Mouse (Mus musculus) heart, postnatal 14 days (tissue): ENCODE measurements around the gene Hes6. TPM values are rescaled to one million over a fixed set of nuclear protein-coding genes. Genes with fewer than 3 reads are reported as not detected.

Source experiments
- DNase-seq, 2 experiments: peaks; one replicate each; pipeline ENCODE4 v3.0.0; 2021 to 2022
- intact Hi-C: fragments of 180-260 bp; cut with DNase I; formaldehyde crosslinking; loops from one replicate; pipeline ENCODE4 v1.15.1; 2025
- total RNA-seq, 2 experiments: library from RNA; stranded (reverse); gene quantifications; 2 replicates each; pipeline ENCODE4 v1.2.3; 2021

Gene Hes6
- total RNA-seq, 2 experiments from 2014 or later, result 16.8 to 20.1 TPM

- intact Hi-C loops, result no loop called here
- no peak for DNase-seq
Observed at GRCm38 (mm10) chr1:91412286-91413029, 1.4 kb downstream of the Hes6 start.

- DNase-seq, result no peak
- intact Hi-C loops, result no loop called here
Observed at GRCm38 (mm10) chr1:91411631-91412285, 2.1 kb downstream of the Hes6 start.

- no peak for DNase-seq
- intact Hi-C loops, result no loop called here
Observed at GRCm38 (mm10) chr1:91407819-91408218, 6.0 kb downstream of the Hes6 start.

DNA sequence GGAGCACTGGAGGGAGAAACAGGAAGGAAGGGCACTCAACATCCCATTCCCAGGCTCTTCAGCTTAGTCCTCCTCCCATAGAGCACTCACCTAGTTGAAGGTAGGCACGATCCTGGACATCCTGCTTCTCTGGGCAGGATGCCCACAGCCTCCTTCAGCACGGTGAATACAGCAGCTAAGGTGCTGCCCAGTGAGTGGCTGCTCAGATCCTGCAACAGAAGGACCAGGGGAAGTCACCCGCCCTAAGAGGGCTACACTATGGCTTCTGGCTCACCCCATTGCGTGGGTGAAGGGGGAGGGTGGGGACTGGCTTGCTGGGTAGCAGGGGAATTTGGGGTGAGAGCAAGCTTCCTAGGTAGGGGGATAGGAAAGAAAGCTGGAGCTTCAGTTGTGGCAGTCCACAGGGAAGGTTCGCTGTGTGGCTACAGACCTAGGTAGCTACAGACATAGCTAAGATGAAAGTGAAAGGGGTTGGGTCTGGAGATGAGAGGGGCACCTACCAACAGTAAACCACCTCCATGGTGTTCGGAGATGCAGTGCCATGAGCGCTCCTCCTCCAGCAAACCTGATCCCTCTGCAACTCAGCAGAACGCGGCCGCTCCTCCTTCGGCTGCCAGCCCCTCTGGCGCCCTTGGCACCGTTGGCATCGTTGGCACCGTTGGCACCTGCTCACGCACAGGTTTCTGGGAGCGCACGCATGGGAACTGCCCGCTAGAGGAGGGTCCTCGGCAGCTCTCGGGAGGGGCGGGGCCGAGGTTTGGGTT, 8.2 kb downstream of the Hes6 start:
- peak in 1 of 2 experiments; percentile 46 for DNase-seq
- intact Hi-C loops, result loop anchor here (1.0 kb wide), 1 partner anchor 13 kb away; no protein-coding TSS in a partner anchor

GRCm38 (mm10) chr1:91404976-91405375, 8.9 kb downstream of the Hes6 start:
- no peak for DNase-seq
- intact Hi-C loops, result loop anchor here (1.0 kb wide), 1 partner anchor 13 kb away; no protein-coding TSS in a partner anchor

DNA sequence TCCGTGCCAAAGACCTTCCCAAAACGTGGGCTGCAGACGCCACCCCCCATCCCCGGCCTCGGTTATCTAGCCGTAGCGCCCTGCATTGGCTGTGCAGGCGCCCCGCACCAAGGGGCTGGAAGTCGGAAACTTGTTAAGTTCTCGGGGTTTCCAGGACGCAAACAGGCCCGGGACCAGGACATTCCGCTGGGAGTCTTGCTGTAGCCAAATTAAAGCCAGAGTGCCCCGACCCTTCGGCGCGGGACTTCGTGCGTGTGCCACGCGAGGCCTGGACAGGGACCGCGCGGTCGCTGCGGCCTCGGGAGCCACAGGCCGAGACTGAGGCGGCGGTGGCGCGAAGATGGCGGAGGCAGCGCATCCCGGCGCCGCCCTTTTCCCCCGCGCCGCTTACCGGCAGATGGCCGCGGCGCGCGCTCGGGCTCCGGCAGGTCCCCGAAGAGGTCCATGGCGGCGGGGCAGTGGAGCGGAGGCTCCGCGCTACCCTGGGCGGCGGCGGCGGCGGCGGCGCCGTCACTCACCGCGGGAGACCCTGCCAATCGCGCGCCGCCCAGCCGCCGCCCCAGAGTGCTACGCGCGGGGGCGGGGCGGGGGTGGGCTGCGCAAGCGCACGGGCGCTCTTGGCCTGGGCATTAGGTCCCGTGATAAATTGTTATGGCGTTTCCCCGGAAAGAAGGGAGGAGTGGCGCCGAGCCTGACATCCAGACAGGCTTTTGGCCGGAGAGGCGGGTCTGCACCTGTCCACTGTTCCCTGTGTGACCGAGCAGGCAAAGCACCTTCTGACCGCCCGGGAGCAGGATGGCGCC, 15.4 kb downstream of the Hes6 start, which contains the start of gene Ilkap:
TSS of gene Ilkap (minus strand) at position 556 of the 803 bp plus-strand sequence.
- intact Hi-C loops, result no loop called here
- DNase-seq, result peak; percentile 86 to 89

- DNase-seq, result no peak
- intact Hi-C loops, result no loop called here
Observed at GRCm38 (mm10) chr1:91397927-91398259, 15.9 kb downstream of the Hes6 start.

GRCm38 (mm10) chr1:91390369-91390768, 23.5 kb downstream of the Hes6 start:
- no peak for DNase-seq
- intact Hi-C loops, result no loop called here

DNA sequence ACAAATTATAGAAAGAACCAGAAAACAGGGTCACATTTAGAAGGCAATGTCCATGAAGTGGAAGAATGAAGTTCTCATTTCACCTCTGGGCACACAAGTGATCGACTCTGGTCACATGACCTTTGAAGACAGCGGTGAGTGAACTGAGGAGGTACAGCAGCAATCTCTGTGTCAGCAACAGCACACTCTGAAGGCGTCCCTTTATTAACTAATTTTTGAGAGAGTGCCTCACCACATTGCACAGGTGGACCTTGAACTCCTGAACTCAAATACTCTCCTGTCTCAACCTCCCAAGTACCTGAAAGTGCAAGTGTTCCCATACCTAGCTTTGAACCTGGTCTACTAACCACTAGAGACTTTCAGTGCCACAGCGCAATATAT, 32.8 kb downstream of the Hes6 start:
- no peak for DNase-seq
- intact Hi-C loops, result no loop called here

GRCm38 (mm10) chr1:91380453-91381090, 33.3 kb downstream of the Hes6 start:
- peak; percentile 77 to 85 for DNase-seq
- intact Hi-C loops, result no loop called here

DNA sequence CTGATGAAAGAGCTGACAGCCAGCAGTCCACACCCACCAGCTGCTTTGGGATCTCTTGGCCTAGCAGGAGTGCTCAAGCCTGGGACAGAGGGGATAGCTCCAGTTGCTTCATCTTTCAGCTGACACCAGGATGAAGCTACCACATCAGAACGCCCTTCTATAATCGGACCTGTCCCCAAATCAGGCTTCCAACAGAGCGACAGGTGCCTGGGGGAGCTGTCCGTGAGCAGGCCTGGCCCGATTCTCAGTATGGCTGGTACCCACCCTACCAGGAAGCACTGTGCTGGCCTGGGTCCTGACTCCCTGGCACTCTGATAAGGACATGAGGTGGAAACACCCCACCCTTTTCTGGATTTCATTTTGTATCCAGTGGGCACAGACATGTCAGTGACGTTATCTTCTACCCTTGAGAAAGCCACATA, 40.4 kb downstream of the Hes6 start:
- intact Hi-C loops, result no loop called here
- DNase-seq, result no peak

- peak; percentile 29 to 36 for DNase-seq
- intact Hi-C loops, result no loop called here
Observed at GRCm38 (mm10) chr1:91370055-91370454, 43.8 kb downstream of the Hes6 start.

DNA sequence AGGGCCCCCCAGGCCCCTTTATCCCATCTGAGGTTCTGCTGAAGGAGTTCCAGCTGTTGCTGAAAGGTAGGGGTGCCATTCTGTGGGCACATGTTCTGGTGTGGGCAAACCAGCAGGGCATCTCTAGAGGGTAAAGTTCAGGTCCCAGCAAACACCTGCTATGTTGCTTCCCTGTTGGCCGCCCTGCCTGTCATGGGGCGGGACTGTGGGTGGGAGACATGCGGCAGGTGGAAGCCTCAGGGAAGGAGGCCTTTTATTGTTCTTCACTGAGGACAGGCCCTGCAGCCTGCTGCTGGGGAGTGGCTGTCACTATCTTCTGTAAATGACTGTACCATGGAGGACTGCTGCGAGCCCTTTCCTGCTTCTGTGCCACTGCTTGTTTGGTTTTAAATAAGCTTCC, 44.4 kb downstream of the Hes6 start:
- intact Hi-C loops, result no loop called here
- DNase-seq, result no peak

DNA sequence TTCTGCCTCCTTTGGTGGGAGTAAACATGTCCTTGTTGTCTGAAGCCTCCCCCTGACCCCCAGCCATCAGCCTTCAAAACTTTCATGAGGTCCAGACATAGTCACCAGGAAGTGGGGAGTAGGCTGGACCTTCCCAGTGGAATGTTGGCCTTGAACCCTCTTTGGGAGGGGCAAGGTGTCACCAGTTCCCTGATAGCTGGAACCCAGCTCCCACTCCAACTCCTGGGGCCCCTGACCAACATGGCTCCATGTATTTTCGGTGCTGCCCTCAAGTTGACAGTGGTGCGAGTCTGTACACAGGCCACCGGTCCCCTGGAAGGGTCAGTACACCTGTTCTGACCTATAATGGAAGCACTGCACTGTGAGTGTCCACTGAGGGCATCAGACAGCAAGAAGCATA, 46.5 kb downstream of the Hes6 start:
- no peak for DNase-seq
- intact Hi-C loops, result no loop called here

DNA sequence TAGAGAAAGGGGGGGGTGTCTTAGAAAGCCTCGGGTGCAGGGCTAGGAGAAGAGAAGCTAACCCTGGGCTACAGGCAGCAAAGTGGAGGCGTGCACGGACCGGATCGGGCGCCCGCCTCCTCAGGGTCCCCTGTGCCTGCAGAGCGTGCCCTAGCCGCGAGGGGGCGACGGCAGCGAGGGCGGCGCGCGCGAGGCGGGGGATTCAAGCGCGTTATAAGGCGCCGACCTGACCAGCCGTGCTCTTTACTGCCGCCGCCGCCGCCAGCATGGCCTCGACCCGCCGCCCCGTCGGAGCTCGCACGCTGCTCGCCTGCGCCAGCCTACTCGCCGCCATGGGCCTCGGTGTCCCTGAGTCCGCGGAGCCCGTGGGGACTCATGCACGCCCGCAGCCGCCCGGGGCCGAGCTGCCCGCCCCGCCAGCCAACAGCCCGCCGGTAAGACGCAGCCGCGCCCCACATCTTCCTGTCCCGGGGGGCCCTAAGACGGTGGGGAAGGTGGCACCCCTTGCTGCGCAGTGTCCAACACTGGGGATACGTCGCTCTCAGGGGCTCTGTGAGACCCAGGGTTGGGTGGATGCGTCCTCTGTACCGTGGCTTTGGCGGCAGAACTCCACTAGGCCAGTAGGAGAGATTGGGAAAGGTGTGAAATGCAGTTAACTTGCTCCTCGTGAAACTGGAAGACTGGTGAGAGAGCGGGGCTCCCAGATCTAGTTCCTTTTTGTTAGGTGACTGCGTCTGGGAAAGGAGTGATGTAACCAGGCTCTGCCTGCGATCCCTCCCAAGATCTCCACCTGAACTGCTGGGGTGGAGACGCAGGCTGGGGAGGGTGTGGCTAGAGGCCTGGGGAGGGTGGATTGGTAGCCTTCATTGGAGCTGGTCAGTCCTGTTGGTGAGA, 47.4 kb downstream of the Hes6 start, which contains the start of gene Erfe:
TSS of gene Erfe (plus strand) at position 216 of the 894 bp plus-strand sequence.
- DNase-seq, result peak; percentile 79 to 90

DNA sequence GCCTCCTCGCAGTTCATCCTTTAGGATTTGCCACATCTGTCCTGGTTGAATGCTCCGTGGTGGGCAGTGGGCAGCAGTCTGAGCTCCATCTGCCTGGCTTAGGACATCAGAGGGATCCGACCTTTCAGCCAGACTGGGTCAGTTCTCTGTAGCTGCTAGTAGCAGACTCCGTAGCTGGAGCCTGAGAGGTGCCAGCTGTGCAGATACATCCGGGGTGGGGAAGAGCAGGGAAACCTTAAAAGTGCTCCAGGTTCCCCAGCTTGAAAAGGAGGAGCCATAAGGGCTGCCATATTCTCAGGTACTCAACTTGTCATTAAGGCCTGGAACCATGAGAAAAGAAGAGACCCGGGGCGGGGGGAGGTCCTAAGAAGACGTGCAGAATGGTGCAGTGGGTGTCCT, 48.0 kb downstream of the Hes6 start:
- no peak for DNase-seq
- intact Hi-C loops, result no loop called here

More for the DNA sequence above, 47.4 kb downstream of the Hes6 start, which contains the start of gene Erfe:
- intact Hi-C loops, result no loop called here

GRCm38 (mm10) chr1:91364822-91365644, 48.8 kb downstream of the Hes6 start:
- DNase-seq, result peak in 1 of 2 experiments; percentile 12
- intact Hi-C loops, result no loop called here

DNA sequence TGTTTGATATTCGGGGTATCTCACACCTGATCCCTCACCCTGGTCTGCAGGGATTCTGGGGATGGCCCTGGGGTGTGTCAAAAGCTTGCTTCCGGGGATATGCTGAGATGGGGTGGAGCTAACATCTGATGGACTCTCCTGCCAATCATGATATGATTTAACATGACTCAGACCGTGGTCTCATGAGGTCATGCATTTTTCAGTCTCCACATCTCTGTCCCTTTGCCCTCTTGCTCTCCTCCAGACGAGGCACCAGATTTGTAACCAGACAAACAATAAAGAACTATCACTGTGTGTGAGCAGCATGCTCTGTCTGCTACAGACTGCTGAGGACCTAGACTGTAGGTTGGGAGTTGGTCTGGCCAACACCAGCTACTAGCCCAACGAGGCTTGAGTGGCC, 51.7 kb downstream of the Hes6 start:
- intact Hi-C loops, result no loop called here

More for the DNA sequence above, 51.7 kb downstream of the Hes6 start:
- DNase-seq, result no peak
